Mouse (Mus musculus) lung, embryonic 14.5 days (tissue): Measurements from ENCODE around the gene Cluap1. TPM values are rescaled to one million over a fixed set of nuclear protein-coding genes. Genes with fewer than 3 reads are reported as not detected.
A peak's percentile ranks its signal among the peaks of the same experiment; 100 is the strongest.

ENCODE experiments used
- ATAC-seq: fragments of 200-750 bp; cut with Nextera tagmentation; 2 replicates; pipeline ENCODE4 v1.8.0; 2017; ENCODE audit warnings: mild to moderate bottlenecking, moderate TSS enrichment, moderate library complexity; ENCODE audit not compliant: insufficient read depth
- DNase-seq: peaks from one replicate; pipeline ENCODE4 v3.0.0-alpha.2; 2015
- H3K27ac ChIP-seq: fragments of 300-500 bp; sonication (generic); 2 replicates; pipeline ENCODE4 v1.5.1; 2014; ENCODE audit warnings: low read depth, mild to moderate bottlenecking, moderate library complexity
- H3K27me3 ChIP-seq: fragments of 300-500 bp; sonication (generic); 2 replicates; pipeline ENCODE4 v1.6.1; 2014; ENCODE audit warnings: low read length, control low read depth; ENCODE audit not compliant: insufficient read depth
- H3K36me3 ChIP-seq: fragments of 300-500 bp; sonication (generic); 2 replicates; pipeline ENCODE4 v1.6.1; 2014; ENCODE audit warnings: control low read depth; ENCODE audit not compliant: insufficient read depth
- H3K4me1 ChIP-seq: fragments of 300-500 bp; sonication (generic); 2 replicates; pipeline ENCODE4 v1.6.1; 2014; ENCODE audit warnings: antibody characterized with exemption, control low read depth; ENCODE audit not compliant: insufficient read depth
- H3K4me2 ChIP-seq: fragments of 300-500 bp; sonication (generic); 2 replicates; pipeline ENCODE4 v1.6.1; 2014; ENCODE audit warnings: mild to moderate bottlenecking
- H3K4me3 ChIP-seq: fragments of 300-500 bp; sonication (generic); 2 replicates; pipeline ENCODE4 v1.5.1; 2014; ENCODE audit warnings: low read depth, low read length
- H3K9ac ChIP-seq: fragments of 300-500 bp; sonication (generic); 2 replicates; pipeline ENCODE4 v1.6.1; 2014
- H3K9me3 ChIP-seq: fragments of 300-500 bp; sonication (generic); 2 replicates; pipeline ENCODE4 v1.6.1; 2016; ENCODE audit warnings: low read depth, low read length, control low read depth
- CTCF ChIP-seq: IDR thresholded peaks from 2 replicates; pipeline ENCODE4 v1.5.1; 2016; ENCODE audit warnings: antibody characterized with exemption, low read depth
- WGBS: fragments of 180-500 bp; shearing (Covaris S2); extraction: QIAGEN DNeasy Blood & Tissue Kit; methylation state at CpG from one replicate; pipeline ENCODE4 v1.1.7; 2014; 5-methylcytosine and 5-hydroxymethylcytosine counted together
- polyA plus RNA-seq: library from polyadenylated mRNA; unstranded; fragments of >200 nt; fragmentation: Nextera tagmentation; extraction: Ambion mirVana; gene quantifications from 2 replicates; pipeline ENCODE4 v1.2.1, GENCODE M21; 2014

The Cluap1 gene
- polyA plus RNA-seq, 1 experiment from 2014 or later = 21.1 TPM

DNA sequence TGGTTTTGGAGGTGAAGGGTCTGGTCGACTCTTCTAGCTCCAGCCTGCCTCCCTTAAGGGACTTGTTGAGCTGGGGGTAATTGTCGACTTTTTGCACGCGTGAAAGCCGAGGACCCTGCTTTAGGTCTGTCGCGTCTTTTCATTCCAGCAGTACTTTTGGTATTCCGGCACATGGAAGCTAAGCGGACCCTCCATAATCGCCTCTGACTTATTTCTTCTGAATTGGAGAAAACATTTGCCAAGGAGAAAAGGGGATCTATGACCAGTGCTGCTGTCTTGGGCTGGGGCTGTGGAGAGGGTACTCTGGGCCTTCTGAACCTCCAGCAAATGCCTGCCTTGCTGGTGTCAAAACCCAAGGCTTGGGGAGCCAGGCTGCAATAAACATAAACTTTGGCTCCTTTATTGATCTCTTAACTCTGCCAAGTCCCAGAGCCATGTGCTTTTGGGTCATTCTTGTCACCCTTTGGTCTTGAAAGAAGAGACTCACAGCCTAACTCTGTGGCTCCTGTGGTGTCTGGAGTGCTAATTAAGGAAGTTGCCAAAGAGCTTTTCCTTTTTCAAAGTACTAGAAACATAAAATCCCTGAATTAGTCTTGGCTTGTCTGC is 23.4 kb upstream of the Cluap1 start:
- Histone ChIP-seq H3K4me3 (peak overlapping the region; percentile 79), H3K4me2 (peak overlapping the region; percentile 79), H3K27ac (peak overlapping the region; percentile 79), H3K9ac (peak overlapping the region; percentile 89), H3K36me3 (0 out of 2 replicates have a peak, but pooled peaks cover 2% of the 10 kb centered on the region), H3K27me3 (no peaks in the 10 kb centered on the region), H3K9me3 (no peaks in the 10 kb centered on the region), H3K4me1 (peaks cover 6% of the 10 kb centered on the region; the same call in 1 of the 2 replicates)
- ATAC-seq = no peak; the same call in 1 of the 2 replicates
- DNase-seq = peak; percentile 28
- no peak for TF ChIP-seq CTCF
- 3% methylated on average over 10 of the region's 10 CpGs for WGBS

DNA sequence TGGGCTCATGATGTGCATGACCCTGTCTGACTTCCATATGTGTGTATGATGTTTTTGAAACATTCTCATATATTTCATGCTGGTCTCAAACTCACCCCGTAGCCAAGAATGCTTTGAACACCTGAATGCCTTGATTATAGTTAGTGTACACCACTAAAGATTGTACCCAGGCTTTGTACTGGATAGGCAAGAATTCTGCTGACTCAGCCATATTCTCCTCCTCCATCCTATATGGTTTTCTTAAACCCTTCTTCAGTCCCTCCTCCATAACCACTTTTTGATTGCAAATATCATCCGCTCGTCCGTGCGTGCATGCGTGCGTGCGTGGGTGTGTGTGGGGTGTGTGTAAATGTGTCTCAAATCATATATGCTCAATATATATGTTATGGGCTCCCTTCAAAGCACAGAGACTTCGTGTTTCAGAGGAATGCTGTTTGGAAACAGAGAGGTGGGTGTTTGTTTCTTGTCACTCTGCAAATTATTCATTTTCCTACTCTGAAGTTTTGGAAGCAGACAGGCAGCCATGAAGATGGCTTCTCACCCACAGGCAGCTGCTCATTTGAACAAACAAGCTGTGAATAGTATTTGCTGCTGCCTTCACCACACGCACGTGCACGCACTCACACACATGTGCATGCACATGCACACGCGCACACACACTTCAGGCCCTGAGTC is 16.8 kb upstream of the Cluap1 start:
- no peak for TF ChIP-seq CTCF
- no peak for DNase-seq
- 89% methylated on average over 14 of the region's 14 CpGs for WGBS
- Histone ChIP-seq H3K9me3 (no peaks in the 10 kb centered on the region), H3K4me1 (no peaks in the 10 kb centered on the region), H3K4me3 (no peak overlapping the region), H3K4me2 (no peak overlapping the region), H3K27ac (no peak overlapping the region), H3K9ac (no peak overlapping the region), H3K27me3 (no peaks in the 10 kb centered on the region), H3K36me3 (peaks cover 8% of the 10 kb centered on the region; the same call in 1 of the 2 replicates)
- ATAC-seq = no peak

DNA sequence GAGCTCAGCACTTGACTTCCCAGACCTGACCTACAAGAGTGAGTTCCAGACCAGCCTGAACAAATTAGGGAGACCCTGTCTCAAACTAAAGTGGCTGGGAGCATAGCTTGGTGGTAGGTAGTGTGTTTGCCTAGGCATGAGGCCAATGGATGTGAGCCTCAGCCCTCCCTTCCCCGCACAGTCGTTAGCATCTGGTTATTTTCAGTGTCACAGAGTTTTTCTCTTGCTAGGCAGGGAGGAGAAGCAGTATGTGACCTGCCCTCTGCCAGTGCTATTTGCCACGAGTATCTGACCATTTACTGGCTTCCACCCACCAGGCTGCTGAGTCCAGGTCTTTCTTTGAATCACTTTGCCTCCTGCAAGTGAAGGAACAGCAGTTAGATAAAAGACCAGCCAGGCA is 14.9 kb upstream of the Cluap1 start:
- Histone ChIP-seq H3K27ac (no peak overlapping the region), H3K4me2 (no peak overlapping the region), H3K4me1 (no peaks in the 10 kb centered on the region), H3K36me3 (peaks cover 26% of the 10 kb centered on the region), H3K27me3 (no peaks in the 10 kb centered on the region), H3K9ac (no peak overlapping the region), H3K9me3 (no peaks in the 10 kb centered on the region), H3K4me3 (no peak overlapping the region)
- no peak; the same call in 1 of the 2 replicates for ATAC-seq
- WGBS = 65% methylated on average over 3 of the region's 3 CpGs
- no peak for TF ChIP-seq CTCF
- no peak for DNase-seq

DNA sequence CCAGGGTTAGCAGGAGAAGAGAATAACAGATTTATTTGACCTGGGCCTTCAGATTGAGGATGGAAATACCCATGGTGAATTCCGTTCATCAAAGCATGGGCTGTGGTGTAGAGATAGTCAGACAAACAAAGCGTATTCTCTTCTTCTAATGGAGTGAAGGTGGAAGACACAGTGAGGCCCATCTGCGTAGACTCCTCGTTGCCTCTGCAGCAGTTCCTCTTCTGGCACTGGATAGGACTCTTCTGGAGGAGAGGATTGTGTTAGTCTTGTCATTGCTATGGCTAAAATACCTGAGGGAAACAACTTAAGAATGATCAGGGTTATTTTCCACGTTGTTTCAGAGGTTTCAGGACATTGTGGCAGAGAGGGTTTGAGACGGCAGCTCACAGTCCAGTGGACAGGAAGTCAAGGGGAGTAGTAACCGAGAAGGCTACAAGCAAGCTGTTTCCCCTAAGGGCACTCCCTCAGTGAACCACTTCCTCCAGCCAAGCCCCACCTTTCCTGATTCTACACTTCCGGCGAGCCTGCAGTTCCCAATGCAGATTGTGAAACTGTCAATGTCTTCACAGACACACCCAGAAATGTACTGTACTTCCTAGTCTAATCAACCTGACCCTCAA is 13.3 kb upstream of the Cluap1 start:
- no peaks in the 10 kb centered on the region for H3K9me3 ChIP-seq
- no peak for TF ChIP-seq CTCF
- no peak overlapping the region for H3K4me2 ChIP-seq
- peaks cover 39% of the 10 kb centered on the region for H3K36me3 ChIP-seq
- WGBS = 69% methylated on average over 9 of the region's 9 CpGs
- H3K27me3 ChIP-seq = no peaks in the 10 kb centered on the region
- H3K4me1 ChIP-seq = no peaks in the 10 kb centered on the region
- H3K27ac ChIP-seq = peak overlapping the region; percentile 15
- H3K9ac ChIP-seq = no peak overlapping the region
- ATAC-seq = 0 out of 2 replicates have a peak, but pooled peaks have one; percentile 21
- H3K4me3 ChIP-seq = no peak overlapping the region
- DNase-seq = peak; percentile 41

DNA sequence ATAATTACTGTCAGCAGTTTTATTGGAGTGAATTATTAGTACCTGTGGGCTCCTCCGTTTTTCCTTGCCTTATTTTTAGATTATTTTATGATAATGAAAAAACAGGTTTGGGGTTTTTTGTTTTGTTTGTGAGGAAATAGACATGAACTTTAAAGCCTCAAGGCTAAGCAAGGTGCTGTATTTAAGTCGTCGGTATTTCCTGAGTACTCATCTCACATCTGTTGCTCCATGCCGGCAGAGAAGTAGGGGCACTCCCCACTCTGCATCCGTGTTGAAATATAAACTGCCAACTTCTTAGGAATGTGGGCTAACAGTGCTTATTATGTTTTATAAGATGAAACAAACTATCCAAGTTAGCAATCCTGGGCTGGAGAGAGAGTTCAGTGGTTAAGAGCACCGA is 12.6 kb upstream of the Cluap1 start:
- Histone ChIP-seq H3K27me3 (no peaks in the 10 kb centered on the region), H3K9ac (no peak overlapping the region), H3K9me3 (no peaks in the 10 kb centered on the region), H3K4me1 (no peaks in the 10 kb centered on the region), H3K4me3 (no peak overlapping the region), H3K4me2 (no peak overlapping the region), H3K36me3 (peaks cover 47% of the 10 kb centered on the region), H3K27ac (no peak overlapping the region)
- WGBS = 74% methylated on average over 6 of the region's 6 CpGs
- no peak for TF ChIP-seq CTCF
- DNase-seq = no peak
- ATAC-seq = no peak

DNA sequence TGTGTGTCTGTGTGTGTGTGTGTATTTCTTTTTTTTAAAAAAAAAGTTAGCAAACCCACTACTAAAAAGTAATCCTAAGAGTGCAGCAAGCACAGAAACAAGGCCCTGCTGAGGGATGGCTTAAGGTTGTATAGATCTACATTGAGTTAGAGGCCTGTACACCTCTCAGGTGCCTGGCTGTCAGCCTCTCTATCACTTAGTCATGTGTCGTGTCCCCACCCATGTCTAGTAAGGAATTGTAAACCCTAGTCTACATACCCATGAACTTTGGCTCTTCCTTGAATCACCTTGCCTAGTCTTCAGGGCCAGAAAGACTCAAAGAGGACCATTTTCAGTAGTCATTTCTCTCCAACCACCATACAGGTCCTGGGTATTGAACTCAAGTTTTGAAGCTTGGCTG is 12.0 kb upstream of the Cluap1 start:
- no peak overlapping the region for H3K9ac ChIP-seq
- no peak for DNase-seq
- no peak for ATAC-seq
- TF ChIP-seq CTCF = no peak
- no peaks in the 10 kb centered on the region for H3K4me1 ChIP-seq
- H3K4me2 ChIP-seq = no peak overlapping the region
- no peaks in the 10 kb centered on the region for H3K9me3 ChIP-seq
- no peak overlapping the region for H3K27ac ChIP-seq
- H3K4me3 ChIP-seq = no peak overlapping the region
- no peaks in the 10 kb centered on the region for H3K27me3 ChIP-seq
- WGBS = 88% methylated on average over 1 of the region's 1 CpGs
- peaks cover 52% of the 10 kb centered on the region for H3K36me3 ChIP-seq

DNA sequence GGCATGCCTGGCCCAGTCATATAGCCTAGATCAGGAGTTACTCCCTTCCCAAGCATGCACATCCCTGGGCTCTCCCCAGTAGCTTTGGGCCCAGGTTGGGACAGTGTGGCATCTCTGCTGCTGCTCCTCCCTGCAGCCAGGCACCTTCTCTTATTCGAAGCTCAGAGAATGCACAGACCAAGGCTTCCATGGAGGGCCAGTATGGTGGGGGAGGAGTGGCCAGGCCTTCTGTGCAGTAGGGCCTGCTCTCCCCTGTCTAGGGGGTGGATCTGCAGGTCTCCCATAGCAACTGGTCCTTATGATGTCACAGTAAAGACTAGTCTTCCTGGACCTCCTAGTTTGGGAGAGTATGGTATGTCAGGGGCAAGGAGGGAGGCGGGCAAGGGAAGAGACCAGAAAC is 1.1 kb upstream of the Cluap1 start:
- no peak overlapping the region; the same call in 1 of the 2 replicates for H3K4me2 ChIP-seq
- H3K9me3 ChIP-seq = no peaks in the 10 kb centered on the region
- H3K4me3 ChIP-seq = no peak overlapping the region
- ATAC-seq (no peak), DNase-seq (no peak)
- no peak overlapping the region for H3K9ac ChIP-seq
- H3K27me3 ChIP-seq = no peaks in the 10 kb centered on the region
- 70% methylated on average over 2 of the region's 2 CpGs for WGBS
- H3K4me1 ChIP-seq = no peaks in the 10 kb centered on the region
- no peak for TF ChIP-seq CTCF
- H3K27ac ChIP-seq = no peak overlapping the region
- peaks cover 35% of the 10 kb centered on the region for H3K36me3 ChIP-seq
